Comparison of ENCODE assay signal across 21 mouse cellular contexts in genomic region chr1:91302021-91302420, GRCm38 (mm10). TPM values are rescaled to one million over a fixed set of nuclear protein-coding genes. Genes with fewer than 3 reads are reported as not detected.
A peak's percentile ranks its signal among the peaks of the same experiment; 100 is the strongest.
DNase-seq lines count a peak whose midpoint lies in the region; ATAC-seq lines count a peak whose summit lies in the region.
"Had no signal": no experiment of that assay in that cellular context is flagged by ENCODE, and none has a peak within 500 bp of the region (broad histone marks: within the 10 kb centered on the region; RNA-seq: fewer than 3 reads in every experiment).

No protein-coding gene starts in this region.

- H3K4me1 ChIP-seq in liver, embryonic 15.5 days (replicated peaks) = peaks cover 44% of the 10 kb centered on the region

- ATAC-seq in liver, embryonic 15.5 days (ENCODE audit: insufficient read depth) = no peak
- ATAC-seq: CD4-positive, CD25-positive, alpha-beta regulatory T cell, adult 4 months had no signal

- H3K9ac ChIP-seq in liver, embryonic 15.5 days = no peak overlapping the region
- H3K9ac ChIP-seq: forebrain, embryonic 12.5 days; heart, embryonic 12.5 days; hindbrain, embryonic 14.5 days; lung, embryonic 14.5 days; midbrain, embryonic 12.5 days had no signal

- peak overlapping the region; percentile 63 for H3K27ac ChIP-seq in liver, embryonic 15.5 days (replicated peaks)
- H3K27ac ChIP-seq: forebrain, embryonic 12.5 days; hindbrain, embryonic 14.5 days; midbrain, embryonic 12.5 days had no signal

- no peaks in the 10 kb centered on the region for H3K27me3 ChIP-seq in liver, embryonic 15.5 days
- H3K27me3 ChIP-seq: forebrain, embryonic 12.5 days; heart, embryonic 12.5 days; midbrain, embryonic 12.5 days had no signal

- H3K9me3 ChIP-seq in liver, embryonic 15.5 days (replicated peaks) = no peaks in the 10 kb centered on the region
- H3K9me3 ChIP-seq: forebrain, embryonic 12.5 days; G1E; heart, embryonic 12.5 days; midbrain, embryonic 12.5 days had no signal

- H3K36me3 ChIP-seq in liver, embryonic 15.5 days (replicated peaks) = peaks cover 57% of the 10 kb centered on the region

- peak; percentile 43 for DNase-seq in kidney, postnatal 14 days
- no peak for DNase-seq in kidney, adult 11 months
- peak; percentile 36 to 42 for DNase-seq in kidney, postnatal 36 days
- DNase-seq in lung, postnatal 4 days = peak; percentile 18 to 71
- DNase-seq in thymus, postnatal 14 days = no peak
- DNase-seq in layer of hippocampus, postnatal 10 days (ENCODE audit: low spot score in 2 of 2) = no peak
- no peak for DNase-seq in embryo, embryonic 9.5 days (ENCODE audit: extremely low spot score)
- DNase-seq: cerebellum, postnatal 14 days; gastrocnemius, postnatal 10 days; left cerebral cortex, postnatal 4 days; thymus, adult 18-20 months had no signal

- 74% methylated on average over 3 of the region's 3 CpGs for WGBS in liver, embryonic 15.5 days (ENCODE audit: insufficient replicate concordance)

- H3K4me2 ChIP-seq in liver, embryonic 15.5 days = peak overlapping the region; percentile 35; the same call in 1 of the 2 replicates
- H3K4me2 ChIP-seq: forebrain, embryonic 12.5 days; heart, embryonic 12.5 days; hindbrain, embryonic 14.5 days; lung, embryonic 14.5 days; midbrain, embryonic 12.5 days had no signal

- no peak overlapping the region for H3K4me3 ChIP-seq in liver, embryonic 15.5 days (replicated peaks)
- H3K4me3 ChIP-seq: forebrain, embryonic 12.5 days; heart, embryonic 12.5 days; midbrain, embryonic 12.5 days had no signal

RNA-seq across cellular contexts. Expression of gene Scly, which starts 3.9 kb away (rescaled TPM):
- 27.5 and 31.2 TPM in 2 replicates for polyA plus RNA-seq in liver, embryonic 15.5 days (2015; fragmentation: Nextera tagmentation; extraction: Ambion mirVana)
- total RNA-seq in layer of hippocampus, postnatal 10 days (2021) = 10 to 100 TPM; 12.0 to 12.8 TPM

RNA-seq across cellular contexts. Expression of gene Espnl, which starts 19.9 kb away (rescaled TPM):
- polyA plus RNA-seq in liver, embryonic 15.5 days (2015; fragmentation: Nextera tagmentation; extraction: Ambion mirVana) = 0.01 and 0.02 TPM in 2 replicates
- total RNA-seq in layer of hippocampus, postnatal 10 days (2021) = under 1 TPM; 0.07 to 0.09 TPM
- total RNA-seq: layer of hippocampus, postnatal 25 days had no signal
- polyA plus RNA-seq: CD4-positive, CD25-positive, alpha-beta regulatory T cell, adult 4 months; lung, embryonic 14.5 days had no signal

RNA-seq across cellular contexts. Expression of gene Klhl30, which starts 48.8 kb away (rescaled TPM):
- 0.13 and 0.22 TPM in 2 replicates for polyA plus RNA-seq in liver, embryonic 15.5 days (2015; fragmentation: Nextera tagmentation; extraction: Ambion mirVana)
- total RNA-seq in layer of hippocampus, postnatal 10 days (2021) = not detected
- total RNA-seq: layer of hippocampus, postnatal 25 days; left cerebral cortex, postnatal 4 days had no signal
- polyA plus RNA-seq: CD4-positive, CD25-positive, alpha-beta regulatory T cell, adult 4 months; G1E; neural tube, embryonic 14.5 days had no signal

RNA-seq across cellular contexts. Expression of gene Ube2f, which starts 51.9 kb away (rescaled TPM):
- polyA plus RNA-seq in liver, embryonic 15.5 days (2015; fragmentation: Nextera tagmentation; extraction: Ambion mirVana) = 66.9 and 68.6 TPM in 2 replicates
- total RNA-seq in layer of hippocampus, postnatal 10 days (2021) = 10 to 100 TPM; 49.6 to 55.2 TPM

Comparison
In these comparisons a context has a peak if more than half of its experiments do, and no peak if none do; other contexts are left out.
1. DNase-seq: peak in kidney, postnatal 14 days (single experiment), kidney, postnatal 36 days (2 of 2) and lung, postnatal 4 days (2 of 2); none in kidney, adult 11 months (single experiment), thymus, postnatal 14 days (single experiment), layer of hippocampus, postnatal 10 days (0 of 2) and embryo, embryonic 9.5 days (single experiment).